Mouse (Mus musculus) C2C12 (cell line): ENCODE data around the gene Ahnak2.

Source experiments
- CEBPB ChIP-seq: IDR thresholded peaks from one replicate; pipeline ENCODE4 v1.6.1; 2011; ENCODE audit warnings: low read depth, mild to moderate bottlenecking, control low read depth, moderate library complexity
- CTCF ChIP-seq: IDR thresholded peaks from one replicate; pipeline ENCODE4 v1.5.1; 2011; ENCODE audit not compliant: control insufficient read depth, insufficient read depth, insufficient read length
- FOSL1 ChIP-seq: IDR thresholded peaks from one replicate; pipeline ENCODE4 v1.8.0; 2011; ENCODE audit warnings: mild to moderate bottlenecking, low read length; ENCODE audit not compliant: poor library complexity, insufficient read depth, severe bottlenecking
- MAX ChIP-seq: IDR thresholded peaks from one replicate; pipeline ENCODE4 v1.6.1; 2011; ENCODE audit warnings: mild to moderate bottlenecking, control low read depth
- MYOD1 ChIP-seq: IDR thresholded peaks from one replicate; pipeline ENCODE4 v1.6.1; 2011; ENCODE audit warnings: low read depth; ENCODE audit not compliant: control insufficient read depth, insufficient read length
- MYOG ChIP-seq: IDR thresholded peaks from one replicate; pipeline ENCODE4 v1.6.1; 2011; ENCODE audit not compliant: control insufficient read depth, insufficient read length; ENCODE audit errors: extremely low read depth
- USF1 ChIP-seq: IDR thresholded peaks from one replicate; pipeline ENCODE4 v1.6.1; 2011; ENCODE audit warnings: low read depth, mild to moderate bottlenecking, control low read depth, moderate library complexity

- TF ChIP-seq USF1 = no peak
- no peak for TF ChIP-seq CTCF
- no peak for TF ChIP-seq MAX
- TF ChIP-seq MYOD1 = no peak
- no peak for TF ChIP-seq CEBPB
- no peak for TF ChIP-seq MYOG
- TF ChIP-seq FOSL1 = no peak
Observed at GRCm38 (mm10) chr12:112744211-112744610, 58.2 kb downstream of the Ahnak2 start.
